Mouse (Mus musculus): ENCODE results near the gene Galnt3.

Gene Galnt3

GRCm38 (mm10) chr2:66124591-66125271, at the start of gene Galnt3:
Gene Galnt3 (minus strand): TSS chr2:66124994.
- peak; percentile 7 to 18 for DNase-seq

DNA sequence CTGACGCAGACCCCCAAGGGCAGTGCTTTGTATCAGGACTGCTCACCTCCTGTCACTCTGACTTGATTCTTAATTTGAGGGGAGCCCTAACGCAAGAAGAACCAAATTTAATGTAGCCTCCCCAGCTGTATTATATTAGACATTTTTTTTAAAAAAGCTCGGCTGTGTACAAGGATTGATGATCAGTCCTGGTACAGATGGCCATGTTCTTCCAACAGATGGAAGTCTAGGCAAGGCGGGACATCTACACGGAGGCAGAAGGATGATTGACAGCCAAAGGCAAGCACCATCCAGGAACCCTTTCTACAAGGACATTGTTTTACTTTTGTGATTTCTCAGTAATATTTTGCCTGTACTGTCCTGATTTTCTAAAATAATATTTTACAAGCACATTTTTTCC, 48.3 kb upstream of the Galnt3 start:
- DNase-seq: no peak

- DNase-seq: no peak
Observed at GRCm38 (mm10) chr2:66171643-66172042, 46.8 kb upstream of the Galnt3 start.

GRCm38 (mm10) chr2:66170721-66171120, 45.9 kb upstream of the Galnt3 start:
- DNase-seq: no peak

- no peak for DNase-seq
Observed at GRCm38 (mm10) chr2:66165025-66165424, 40.2 kb upstream of the Galnt3 start.

DNA sequence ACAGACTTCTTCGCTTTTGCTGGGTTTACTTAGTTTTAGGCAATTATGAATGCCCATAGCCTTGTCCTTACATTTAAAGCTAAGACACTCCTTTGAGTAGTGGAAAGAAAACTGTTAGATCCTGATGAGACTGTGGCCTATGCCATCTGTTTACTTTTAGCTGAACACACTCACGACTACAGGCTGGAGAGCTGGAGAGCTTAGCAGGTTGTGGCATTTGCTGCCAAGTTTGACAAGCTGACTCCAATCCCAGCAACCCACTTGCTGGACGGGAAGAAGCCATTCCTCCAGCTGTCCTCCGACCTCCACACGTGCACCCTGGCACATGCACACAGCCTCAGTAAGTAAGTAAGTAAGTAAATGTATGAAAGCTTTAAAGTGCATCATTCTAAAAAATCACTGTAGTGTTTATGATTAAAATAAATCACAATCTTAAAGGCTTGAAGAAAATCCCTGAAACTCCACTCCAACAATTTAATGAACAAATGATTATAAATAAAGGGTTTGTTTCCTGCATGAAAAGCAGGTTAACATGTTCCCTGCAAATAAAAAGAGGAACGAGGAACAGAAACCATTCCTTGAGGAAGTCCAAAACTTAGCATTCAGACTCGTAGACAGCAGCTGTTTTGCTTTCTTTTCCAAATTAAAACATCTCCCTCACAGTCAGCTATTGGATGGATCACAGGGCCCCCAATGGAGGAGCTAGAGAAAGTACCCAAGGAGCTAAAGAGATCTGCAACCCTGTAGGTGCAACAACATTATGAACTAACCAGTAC, 33.5 kb upstream of the Galnt3 start:
- peak; percentile 41 to 47 for DNase-seq

- no peak for DNase-seq
Observed at GRCm38 (mm10) chr2:66151436-66151835, 26.6 kb upstream of the Galnt3 start.

- DNase-seq: no peak
Observed at GRCm38 (mm10) chr2:66150531-66150930, 25.7 kb upstream of the Galnt3 start.

DNA sequence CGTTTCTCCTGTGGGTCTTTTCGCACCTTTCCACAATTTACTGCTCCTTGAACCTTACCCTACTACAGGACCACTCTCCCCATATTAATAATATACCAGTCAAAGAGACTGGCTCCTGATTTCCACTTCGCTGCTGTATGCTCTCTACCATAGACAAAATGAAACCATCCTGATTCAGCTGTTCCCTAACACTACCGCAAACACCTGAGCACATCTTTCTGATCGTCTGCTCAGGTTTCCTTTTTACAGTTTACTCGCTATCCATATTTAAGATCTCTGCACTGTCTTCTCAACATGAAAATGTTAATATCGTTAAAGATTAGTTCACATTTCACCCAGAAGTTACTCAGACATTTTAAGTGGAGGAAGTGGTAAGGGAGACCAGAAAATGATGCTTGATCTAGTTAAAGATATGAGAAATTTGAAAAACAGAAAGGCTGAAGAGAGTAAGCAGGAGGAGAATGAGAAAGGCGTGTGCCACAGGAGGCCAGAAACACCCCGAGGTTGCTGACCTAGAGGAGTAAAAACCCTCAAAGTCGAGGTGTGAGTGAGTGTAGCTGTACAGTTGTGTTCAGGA, 23.9 kb upstream of the Galnt3 start:
- DNase-seq: no peak

DNA sequence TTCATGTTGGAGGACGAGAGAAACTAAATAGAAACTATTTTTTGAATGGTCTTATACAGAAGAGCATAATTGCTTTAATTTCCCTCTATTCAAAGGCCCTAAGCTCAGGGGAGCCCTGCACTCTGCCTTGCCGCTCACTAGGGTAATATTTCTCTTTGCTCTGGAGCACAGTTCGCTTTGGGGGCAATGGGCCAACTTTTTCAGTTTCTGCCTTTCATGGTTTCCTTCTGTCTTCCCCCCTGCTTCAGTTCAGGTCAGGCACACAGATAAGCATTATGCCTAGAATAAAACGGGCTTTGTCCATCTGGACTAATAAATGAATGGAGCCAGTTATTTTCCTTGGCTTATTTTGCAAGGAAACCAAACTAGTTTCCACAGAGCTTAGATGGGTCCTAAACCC, 21.7 kb upstream of the Galnt3 start:
- DNase-seq: no peak

- no peak for DNase-seq
Observed at GRCm38 (mm10) chr2:66144770-66145169, 20.0 kb upstream of the Galnt3 start.

DNA sequence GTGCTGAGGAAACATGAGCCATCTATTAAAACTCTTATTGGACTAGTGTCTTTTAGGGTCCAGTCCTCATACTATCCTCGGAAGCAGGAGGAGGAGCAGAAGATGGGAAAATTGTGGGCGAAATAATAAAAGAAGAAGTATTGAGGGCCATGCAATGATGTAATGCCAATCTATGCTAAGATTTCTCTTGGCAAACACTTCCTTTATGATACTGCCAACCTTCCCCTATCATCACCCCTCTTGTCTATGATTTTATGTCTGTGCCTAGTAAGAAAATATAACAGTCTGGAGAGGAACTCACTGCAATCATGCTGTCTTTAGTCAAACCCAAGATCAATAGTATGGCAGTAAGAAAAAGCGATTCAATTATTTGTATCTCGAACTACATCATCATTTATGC, 18.5 kb upstream of the Galnt3 start:
- DNase-seq: no peak

GRCm38 (mm10) chr2:66142711-66143110, 17.9 kb upstream of the Galnt3 start:
- no peak for DNase-seq

DNA sequence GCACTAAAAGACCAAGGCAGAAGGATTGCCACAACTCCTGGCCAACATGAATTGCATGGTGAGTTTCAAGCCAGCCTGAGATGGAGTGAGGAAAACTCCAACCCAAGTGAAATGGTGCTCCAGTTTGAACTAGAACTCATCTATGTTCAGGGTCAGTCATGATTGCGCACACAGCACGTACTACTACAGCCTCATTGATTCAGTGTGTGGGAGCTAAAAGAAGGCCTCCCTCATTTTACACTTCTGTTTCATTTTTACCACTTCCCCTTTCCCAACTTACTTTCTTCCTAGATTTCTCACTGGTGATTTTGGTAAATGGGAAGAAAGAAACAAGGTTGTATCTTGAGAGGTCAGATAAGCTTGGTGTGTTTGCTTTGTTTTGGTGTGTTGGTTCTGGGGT, 17.5 kb upstream of the Galnt3 start:
- DNase-seq: no peak

DNA sequence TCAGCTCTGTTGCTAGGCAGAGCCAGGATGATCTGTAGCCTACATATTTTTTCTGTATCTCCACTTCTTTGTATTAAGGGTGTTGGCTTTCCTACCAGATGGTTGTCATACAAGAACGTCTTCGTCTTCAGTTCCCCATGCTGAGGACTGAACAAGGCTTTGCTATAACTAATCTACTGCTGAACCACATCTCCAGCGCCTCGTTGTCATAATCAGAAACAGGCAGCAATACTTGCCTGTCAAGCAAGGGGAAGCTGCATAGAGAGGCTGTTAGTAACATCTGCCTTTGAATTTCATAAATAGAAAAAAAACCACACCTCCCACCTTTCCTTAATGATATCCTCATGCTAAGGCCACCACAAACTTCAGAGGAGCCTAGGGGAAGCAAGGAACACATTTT, 15.5 kb upstream of the Galnt3 start:
- no peak for DNase-seq

GRCm38 (mm10) chr2:66131862-66132544, 7.2 kb upstream of the Galnt3 start:
- no peak for DNase-seq

- DNase-seq: no peak
Observed at GRCm38 (mm10) chr2:66128941-66129340, 4.1 kb upstream of the Galnt3 start.

DNA sequence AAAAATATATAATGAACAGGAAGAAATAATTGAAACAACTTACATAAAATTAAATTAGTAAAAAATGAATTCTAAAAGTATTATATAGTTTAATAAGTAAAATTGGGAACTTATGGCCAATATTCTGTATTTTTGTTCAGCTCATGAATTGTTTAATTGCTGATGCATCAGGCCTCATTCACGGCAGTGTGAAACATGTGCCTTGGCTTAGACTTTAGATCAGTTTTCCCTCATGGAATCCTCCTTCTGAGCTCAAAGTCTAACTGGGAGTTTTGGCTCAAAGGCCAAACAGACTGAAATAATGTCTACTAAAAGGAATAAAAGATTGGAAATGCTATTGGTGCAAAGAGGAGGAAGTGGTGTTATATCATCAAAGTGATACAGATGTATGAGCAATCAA, 2.7 kb upstream of the Galnt3 start:
- no peak for DNase-seq

DNA sequence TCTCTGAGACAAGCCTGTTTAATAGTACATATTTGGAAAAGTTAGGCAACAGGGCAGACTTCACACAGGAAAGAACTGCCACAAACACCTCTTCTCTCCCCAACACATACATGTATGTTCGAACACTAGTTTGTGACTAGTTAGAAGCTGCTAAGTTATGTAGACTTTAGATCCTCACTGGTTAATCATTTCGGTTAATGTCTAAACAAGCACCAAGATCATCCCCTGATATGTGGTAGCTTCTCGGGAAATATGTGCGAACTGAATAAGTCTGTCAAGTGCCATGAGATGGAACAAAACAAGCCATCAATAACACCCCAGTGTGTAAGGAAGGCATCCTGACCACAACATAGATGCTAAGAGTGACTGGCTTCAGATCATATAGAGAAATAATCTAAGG, 2.1 kb upstream of the Galnt3 start:
- no peak for DNase-seq

GRCm38 (mm10) chr2:66123756-66124589, 821 bp downstream of the Galnt3 start:
- peak; percentile 6 to 7 for DNase-seq

- no peak for DNase-seq
Observed at GRCm38 (mm10) chr2:66117686-66118085, 7.1 kb downstream of the Galnt3 start.

DNA sequence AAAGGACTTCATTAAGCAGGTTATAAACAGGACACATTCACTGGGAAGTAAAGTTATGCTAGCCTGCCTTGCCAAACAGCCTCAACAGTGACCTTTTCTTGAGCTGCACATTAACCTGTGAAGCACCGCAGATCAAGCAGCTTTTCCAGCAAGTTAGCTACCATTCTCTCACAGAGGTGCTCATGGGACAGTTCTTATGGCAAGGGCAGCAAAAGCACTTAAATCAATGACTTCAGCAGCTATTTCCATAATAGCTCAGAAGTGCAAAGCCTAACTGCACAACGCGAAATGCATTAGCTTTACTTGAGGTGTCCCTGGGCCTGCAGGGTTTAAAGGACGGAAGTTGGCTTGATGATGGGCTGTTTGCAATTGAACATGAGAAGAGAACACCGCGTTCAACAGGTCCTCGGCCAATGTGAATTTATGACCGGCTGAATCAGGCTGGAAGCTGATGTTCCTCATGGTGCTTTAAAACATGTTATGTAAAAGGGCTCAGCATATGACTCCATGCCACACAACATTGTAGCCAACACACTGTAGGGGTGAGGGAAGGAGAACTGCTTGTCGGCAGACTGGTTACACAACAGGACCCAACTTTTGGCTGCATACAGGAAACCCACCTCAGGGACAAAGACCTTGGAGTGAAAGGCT, 16.8 kb downstream of the Galnt3 start:
- DNase-seq: no peak
